In genomic region chr1:155191671-155192070, GRCm38 (mm10) we compare ENCODE assay signal across 11 mouse cellular contexts. TPM values are rescaled to one million over a fixed set of nuclear protein-coding genes. Genes with fewer than 3 reads are reported as not detected.
DNase-seq lines count a peak whose midpoint lies in the region; ATAC-seq lines count a peak whose summit lies in the region.
"Had no signal": no experiment of that assay in that cellular context is flagged by ENCODE, and none has a peak within 500 bp of the region (broad histone marks: within the 10 kb centered on the region; RNA-seq: fewer than 3 reads in every experiment).

No protein-coding gene starts in this region.

- no peak for DNase-seq in embryonic facial prominence, embryonic 10.5 days (ENCODE audit: low spot score)
- DNase-seq in hindbrain, embryonic 10.5 days (ENCODE audit: low spot score), result no peak
- DNase-seq in ovary, postnatal 36 days (ENCODE audit: low spot score), result peak; percentile 63
- no peak for DNase-seq in ovary, postnatal 14 days (ENCODE audit: low spot score)
- DNase-seq in c-Kit-positive CD71-positive TER-119-positive erythroid progenitor cells, embryonic 14.5 days (ENCODE audit: low spot score), result no peak
- DNase-seq in spleen, adult 12 weeks (ENCODE audit: low spot score), result no peak
- DNase-seq: kidney, adult 9 months; lung, adult 18-20 months had no signal

- no peaks in the 10 kb centered on the region for H3K27me3 ChIP-seq in embryonic facial prominence, embryonic 15.5 days
- no peaks in the 10 kb centered on the region for H3K27me3 ChIP-seq in embryonic facial prominence, embryonic 10.5 days (replicated peaks; ENCODE audit: low read depth, poor library complexity, severe bottlenecking)
- H3K27me3 ChIP-seq in hindbrain, embryonic 16.5 days (replicated peaks; ENCODE audit: control insufficient read depth, insufficient read depth, low read length), result no peaks in the 10 kb centered on the region
- H3K27me3 ChIP-seq in hindbrain, embryonic 10.5 days (ENCODE audit: insufficient read depth, poor library complexity, severe bottlenecking), result no peaks in the 10 kb centered on the region

- H3K9me3 ChIP-seq in embryonic facial prominence, embryonic 15.5 days (replicated peaks), result no peaks in the 10 kb centered on the region
- H3K9me3 ChIP-seq in embryonic facial prominence, embryonic 10.5 days, result no peaks in the 10 kb centered on the region
- no peaks in the 10 kb centered on the region for H3K9me3 ChIP-seq in hindbrain, embryonic 16.5 days (ENCODE audit: control insufficient read depth, low read length)
- no peaks in the 10 kb centered on the region for H3K9me3 ChIP-seq in hindbrain, embryonic 10.5 days
- H3K9me3 ChIP-seq: G1E had no signal

- no peak overlapping the region for H3K4me3 ChIP-seq in embryonic facial prominence, embryonic 15.5 days (replicated peaks)
- H3K4me3 ChIP-seq in embryonic facial prominence, embryonic 10.5 days, result no peak overlapping the region
- H3K4me3 ChIP-seq in hindbrain, embryonic 16.5 days (ENCODE audit: low read length), result no peak overlapping the region
- H3K4me3 ChIP-seq in hindbrain, embryonic 10.5 days, result no peak overlapping the region

- no peak overlapping the region for H3K9ac ChIP-seq in embryonic facial prominence, embryonic 15.5 days
- H3K9ac ChIP-seq in hindbrain, embryonic 16.5 days (ENCODE audit: low read depth, low read length), result no peak overlapping the region

- ATAC-seq in embryonic facial prominence, embryonic 15.5 days (ENCODE audit: insufficient number of reproducible peaks, low FRiP score, low TSS enrichment, low read depth), result no peak
- ATAC-seq in hindbrain, embryonic 16.5 days, result no peak

- peaks cover 9% of the 10 kb centered on the region; the same call in 1 of the 2 replicates for H3K4me1 ChIP-seq in embryonic facial prominence, embryonic 15.5 days
- H3K4me1 ChIP-seq in embryonic facial prominence, embryonic 10.5 days, result no peaks in the 10 kb centered on the region
- H3K4me1 ChIP-seq in hindbrain, embryonic 16.5 days (ENCODE audit: control insufficient read depth, insufficient read depth, low read depth, low read length), result peaks cover 4% of the 10 kb centered on the region; the same call in 1 of the 2 replicates
- no peaks in the 10 kb centered on the region for H3K4me1 ChIP-seq in hindbrain, embryonic 10.5 days (replicated peaks)

- 71% methylated on average over 2 of the region's 2 CpGs for WGBS in embryonic facial prominence, embryonic 15.5 days
- WGBS in embryonic facial prominence, embryonic 10.5 days, result 88% methylated on average over 2 of the region's 2 CpGs
- whole genome bisulfite sequencing in hindbrain, embryonic 16.5 days, result 56% methylated on average over 2 of the region's 2 CpGs
- WGBS in hindbrain, embryonic 10.5 days, result 87% methylated on average over 2 of the region's 2 CpGs

- H3K27ac ChIP-seq in embryonic facial prominence, embryonic 15.5 days (replicated peaks), result 0 out of 2 replicates have a peak overlapping the region, but pooled peaks have one; percentile 22
- H3K27ac ChIP-seq in embryonic facial prominence, embryonic 10.5 days (replicated peaks), result no peak overlapping the region
- H3K27ac ChIP-seq in hindbrain, embryonic 16.5 days (ENCODE audit: low read depth, low read length), result peak overlapping the region; percentile 65
- H3K27ac ChIP-seq in hindbrain, embryonic 10.5 days, result no peak overlapping the region

- no peak overlapping the region for H3K4me2 ChIP-seq in embryonic facial prominence, embryonic 15.5 days (replicated peaks)
- H3K4me2 ChIP-seq in hindbrain, embryonic 16.5 days (ENCODE audit: low read length), result no peak overlapping the region

- H3K36me3 ChIP-seq in embryonic facial prominence, embryonic 15.5 days, result peaks cover 53% of the 10 kb centered on the region
- H3K36me3 ChIP-seq in embryonic facial prominence, embryonic 10.5 days (replicated peaks), result peaks cover 95% of the 10 kb centered on the region
- H3K36me3 ChIP-seq in hindbrain, embryonic 16.5 days (ENCODE audit: control insufficient read depth, insufficient read depth, low read length), result peaks cover 16% of the 10 kb centered on the region
- peaks cover 96% of the 10 kb centered on the region for H3K36me3 ChIP-seq in hindbrain, embryonic 10.5 days

RNA-seq across cellular contexts. Expression of gene Stx6, which starts 33.2 kb away (rescaled TPM):
- polyA plus RNA-seq in embryonic facial prominence, embryonic 15.5 days (2015; fragmentation: Nextera tagmentation; extraction: Ambion mirVana), result 76.0 and 86.5 TPM in 2 replicates
- 85.0 and 88.9 TPM in 2 replicates for polyA plus RNA-seq in embryonic facial prominence, embryonic 10.5 days (2016; fragmentation: Nextera tagmentation; extraction: Ambion mirVana)
- polyA plus RNA-seq in hindbrain, embryonic 16.5 days (2015; fragmentation: Nextera tagmentation; extraction: Ambion mirVana), result 82.9 and 93.7 TPM in 2 replicates
- 84.4 and 101 TPM in 2 replicates for polyA plus RNA-seq in hindbrain, embryonic 10.5 days (2016; fragmentation: Nextera tagmentation; extraction: Ambion mirVana)

RNA-seq across cellular contexts. Expression of gene Mr1, which starts 45.1 kb away (rescaled TPM):
- 9.5 and 11.3 TPM in 2 replicates for polyA plus RNA-seq in embryonic facial prominence, embryonic 15.5 days (2015; fragmentation: Nextera tagmentation; extraction: Ambion mirVana)
- 1.2 and 1.4 TPM in 2 replicates for polyA plus RNA-seq in embryonic facial prominence, embryonic 10.5 days (2016; fragmentation: Nextera tagmentation; extraction: Ambion mirVana)
- 2.1 and 2.5 TPM in 2 replicates for polyA plus RNA-seq in hindbrain, embryonic 16.5 days (2015; fragmentation: Nextera tagmentation; extraction: Ambion mirVana)
- 0.55 and 1.1 TPM in 2 replicates for polyA plus RNA-seq in hindbrain, embryonic 10.5 days (2016; fragmentation: Nextera tagmentation; extraction: Ambion mirVana)

RNA-seq across cellular contexts. Expression of gene BC034090, which starts 52.6 kb away (rescaled TPM):
- polyA plus RNA-seq in embryonic facial prominence, embryonic 15.5 days (2015; fragmentation: Nextera tagmentation; extraction: Ambion mirVana), result 6.3 and 6.5 TPM in 2 replicates
- 5.3 and 5.7 TPM in 2 replicates for polyA plus RNA-seq in embryonic facial prominence, embryonic 10.5 days (2016; fragmentation: Nextera tagmentation; extraction: Ambion mirVana)
- 6.0 and 6.1 TPM in 2 replicates for polyA plus RNA-seq in hindbrain, embryonic 16.5 days (2015; fragmentation: Nextera tagmentation; extraction: Ambion mirVana)
- polyA plus RNA-seq in hindbrain, embryonic 10.5 days (2016; fragmentation: Nextera tagmentation; extraction: Ambion mirVana), result 5.3 and 6.2 TPM in 2 replicates

Comparison
In these comparisons a context has a peak if more than half of its experiments do, and no peak if none do; other contexts are left out.
1. H3K27ac ChIP-seq: peak in embryonic facial prominence, embryonic 15.5 days (single experiment) and hindbrain, embryonic 16.5 days (single experiment); none in embryonic facial prominence, embryonic 10.5 days (single experiment) and hindbrain, embryonic 10.5 days (single experiment).